Mouse (Mus musculus): ENCODE measurements around the gene Zfyve1.

- TF ChIP-seq GATA1 (IDR thresholded peaks at IDR 0.05; ENCODE audit: borderline replicate concordance, low read length), result no peak
- TF ChIP-seq FLI1 (IDR thresholded peaks at IDR 0.05; ENCODE audit: low read length), result no peak
Measured at GRCm38 (mm10) chr12:83572717-83573116, 24.3 kb downstream of the Zfyve1 start.
